Mouse (Mus musculus): ENCODE measurements around the gene Inip.

Gene Inip

DNA sequence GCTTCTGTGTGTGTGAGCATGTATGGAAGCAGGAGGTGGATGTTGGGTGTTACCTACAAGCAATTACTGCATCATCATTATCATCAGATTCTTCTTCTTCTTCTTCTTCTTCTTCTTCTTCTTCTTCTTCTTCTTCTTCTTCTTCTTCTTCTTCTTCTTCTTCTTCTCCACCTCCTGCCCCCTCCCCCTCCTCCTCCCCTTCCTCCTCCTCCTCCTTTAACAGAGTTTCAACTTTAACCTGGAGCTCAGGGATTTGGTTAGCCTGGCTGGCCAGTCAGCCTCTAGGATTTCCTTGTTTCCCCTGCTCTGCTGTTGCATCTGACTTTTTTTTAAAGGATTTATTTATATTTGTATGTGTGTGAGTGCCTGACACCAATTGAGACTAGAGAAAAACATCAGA, at the start of gene Inip:
Gene Inip, minus strand, starts transcription at position 101 of the 400 bp plus-strand sequence.
- no peak for DNase-seq

DNA sequence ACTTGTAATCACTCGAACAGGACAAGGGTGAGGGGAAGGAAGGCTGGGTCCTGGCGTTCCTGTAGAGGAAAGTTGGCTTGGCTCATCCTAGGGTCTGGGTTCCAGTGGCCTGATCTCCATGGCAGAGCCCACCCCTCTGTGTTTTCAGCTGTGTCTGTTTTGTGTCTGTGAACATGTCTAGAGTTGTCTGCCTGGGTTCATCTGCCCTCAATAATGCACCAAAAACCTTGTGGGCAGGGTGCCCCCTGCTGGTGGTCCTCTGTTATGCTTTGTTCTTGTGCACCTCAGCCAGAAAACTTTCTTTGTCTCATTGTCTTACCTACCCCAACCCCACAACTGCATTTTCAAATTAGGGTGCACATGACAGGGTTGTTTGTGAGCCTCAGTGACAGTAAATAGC, 48.8 kb upstream of the Inip start:
- DNase-seq: peak; percentile 60 to 66

DNA sequence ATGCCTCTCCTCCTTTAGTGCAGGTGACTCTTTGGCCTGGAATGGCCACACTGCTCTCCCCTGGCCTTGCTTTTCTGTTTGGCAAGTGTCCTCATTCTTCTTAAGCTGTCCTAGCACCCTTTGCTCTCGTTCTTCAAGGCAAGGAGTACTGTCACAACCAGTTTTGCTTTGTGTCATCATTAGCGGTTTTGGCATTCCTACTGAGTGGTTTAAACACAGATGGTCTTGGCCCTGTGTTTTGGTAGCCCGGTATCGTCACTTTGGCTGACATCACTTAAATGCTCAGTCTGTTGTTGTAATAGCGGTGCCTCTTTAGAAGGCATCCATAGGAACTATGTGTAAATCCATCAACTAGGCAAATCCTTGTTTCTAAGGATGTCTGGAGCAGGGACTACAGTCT, 46.1 kb upstream of the Inip start:
- no peak for DNase-seq

DNA sequence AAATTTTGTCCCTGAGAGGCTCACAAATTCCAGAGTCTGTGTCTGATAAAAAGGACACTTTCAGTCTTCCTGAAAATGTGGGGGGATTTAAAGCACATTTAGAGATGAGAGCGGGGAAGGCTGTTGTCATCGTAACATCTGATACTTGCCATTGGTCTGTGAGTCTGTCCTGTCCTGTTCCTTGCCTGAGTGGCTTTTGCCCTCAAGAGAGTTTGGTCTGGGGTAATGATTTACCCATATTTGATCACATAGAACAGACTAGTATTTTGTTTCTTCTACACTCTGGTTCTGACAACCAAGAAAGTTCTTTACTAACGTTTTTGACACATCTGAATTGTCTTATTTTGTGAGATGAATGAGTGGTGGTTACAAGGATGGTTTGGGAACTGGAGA, 43.9 kb upstream of the Inip start:
- DNase-seq: no peak

DNA sequence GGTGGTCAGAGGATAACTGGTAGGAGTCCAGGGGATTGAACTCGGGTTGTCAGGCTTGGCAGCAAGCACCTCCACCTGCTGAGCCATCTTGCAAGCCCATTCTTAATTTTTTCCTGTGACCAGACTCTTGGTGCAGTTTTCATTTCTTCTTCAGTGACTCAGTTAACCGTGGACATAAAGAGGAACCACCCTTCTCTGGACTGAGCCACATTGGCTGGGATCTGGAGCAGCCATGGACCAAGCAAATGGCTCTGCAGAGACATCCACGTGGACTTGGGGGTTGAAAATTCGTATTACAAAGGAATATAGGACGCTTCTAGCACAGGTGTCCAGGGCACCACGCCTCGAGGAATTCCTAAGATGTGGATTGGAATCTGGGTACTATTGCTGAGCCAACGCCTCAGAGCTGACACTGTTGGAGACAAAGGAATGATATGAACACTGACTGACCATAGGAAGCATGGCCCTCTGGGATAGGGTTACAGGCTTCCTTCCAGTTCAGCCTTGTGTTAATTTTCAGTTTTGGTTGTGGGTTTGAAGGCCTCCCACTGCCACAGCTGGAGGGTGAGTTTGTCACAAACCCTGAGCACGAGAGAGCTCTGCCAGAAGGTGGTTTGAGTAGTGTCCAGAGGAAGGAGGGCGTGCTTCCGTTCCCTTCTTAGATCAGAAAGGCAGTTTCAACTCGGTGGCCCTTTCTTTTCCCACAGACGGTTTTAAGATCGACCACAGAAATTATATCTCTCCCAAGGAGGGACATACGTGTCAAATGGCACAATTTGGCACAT, 43.3 kb upstream of the Inip start:
- no peak for DNase-seq

DNA sequence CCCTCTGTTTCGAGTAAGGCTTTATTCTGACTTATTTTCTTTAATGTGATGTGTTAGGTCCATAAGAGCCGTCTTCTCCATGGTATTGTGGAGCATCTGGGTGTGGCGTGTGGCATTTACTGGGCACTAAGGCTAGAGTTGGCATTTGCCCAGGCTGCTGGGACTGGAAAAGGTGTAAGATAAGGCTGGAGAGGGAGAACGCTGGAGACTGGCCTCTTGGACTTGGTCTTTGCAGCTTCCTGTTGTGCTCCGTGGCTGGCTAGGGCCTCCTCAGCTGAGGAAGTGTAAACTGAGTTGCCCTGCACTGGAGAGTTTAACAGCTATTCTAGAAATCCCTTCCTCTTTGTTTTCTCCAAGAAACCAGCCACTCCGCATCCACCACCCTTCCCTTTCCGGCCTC, 36.3 kb upstream of the Inip start:
- no peak for DNase-seq

DNA sequence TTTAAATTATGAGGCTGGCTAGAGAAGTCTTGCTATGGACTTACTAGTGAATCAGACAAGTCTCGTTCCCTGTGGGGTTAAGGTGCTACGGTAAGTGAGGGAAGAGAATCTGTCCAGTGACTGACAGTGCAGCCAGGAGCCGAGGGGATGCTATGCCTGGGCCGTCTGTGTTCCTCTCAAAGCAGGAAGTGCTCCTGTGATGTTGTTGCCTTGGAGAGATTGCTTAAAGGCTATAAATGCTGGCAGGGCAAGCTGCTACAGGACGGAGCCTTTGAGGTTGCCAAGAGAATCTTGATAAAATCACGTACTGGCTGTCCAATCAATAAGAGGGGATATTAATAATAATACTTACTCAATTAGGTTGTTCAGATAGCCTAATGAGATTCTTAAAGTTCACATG, 31.4 kb upstream of the Inip start:
- DNase-seq: no peak

DNA sequence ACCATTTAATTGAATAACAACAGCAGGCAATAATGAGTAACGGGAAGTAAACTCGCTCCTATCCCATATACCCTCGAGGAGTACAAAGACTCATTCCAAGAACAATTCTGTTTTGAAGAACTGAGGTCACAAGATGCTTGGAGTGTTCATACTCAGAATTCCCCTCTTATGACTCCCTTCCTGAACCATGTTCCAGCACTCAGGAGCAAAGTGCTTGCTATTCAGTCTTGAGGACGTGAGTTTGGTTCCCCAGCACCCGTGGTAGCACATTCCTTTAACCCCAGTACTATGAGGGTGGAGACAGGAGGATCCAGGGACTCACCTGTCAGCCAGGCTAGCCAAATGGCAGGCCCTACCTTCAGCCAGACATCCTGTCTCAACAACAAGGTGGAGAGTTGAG, 29.6 kb upstream of the Inip start:
- DNase-seq: no peak

DNA sequence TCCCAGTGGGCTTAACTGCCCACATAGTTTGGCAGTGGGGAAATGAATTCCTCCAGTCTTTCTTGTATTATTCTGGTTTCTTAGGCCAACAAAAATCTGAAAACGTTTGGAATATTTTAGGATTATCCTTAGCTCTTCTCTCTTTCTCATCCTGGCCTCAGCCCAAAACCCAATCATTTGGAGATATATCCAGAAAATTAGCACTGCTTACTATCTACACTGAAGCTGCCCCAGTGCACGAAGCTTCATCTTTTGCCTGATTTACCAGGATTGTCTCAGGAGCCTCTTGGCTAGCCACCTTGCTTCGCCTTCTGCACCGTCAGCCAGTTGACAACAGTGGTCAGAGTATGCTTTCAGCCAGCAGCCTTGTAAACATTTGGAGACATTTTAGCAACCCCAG, 27.7 kb upstream of the Inip start:
- no peak for DNase-seq

DNA sequence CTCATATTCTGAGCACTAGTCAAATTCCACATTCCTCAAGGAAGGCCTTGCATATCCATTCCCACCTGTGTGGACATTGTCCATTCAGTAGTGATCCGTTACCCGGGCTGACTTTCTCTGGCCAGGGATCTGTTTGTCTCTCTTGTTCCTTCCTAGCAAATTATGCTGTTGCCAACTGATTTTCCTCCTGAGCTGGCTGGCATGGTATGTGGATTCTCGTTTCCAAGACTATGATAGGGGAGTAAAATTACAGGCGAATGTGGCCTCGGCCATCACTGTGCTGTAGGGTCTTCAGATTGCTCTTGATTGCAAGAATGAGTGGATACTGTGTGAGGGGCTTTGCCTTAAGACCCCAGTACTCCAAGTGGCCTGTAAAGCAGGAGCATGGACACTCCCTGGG, 25.0 kb upstream of the Inip start:
- no peak for DNase-seq

DNA sequence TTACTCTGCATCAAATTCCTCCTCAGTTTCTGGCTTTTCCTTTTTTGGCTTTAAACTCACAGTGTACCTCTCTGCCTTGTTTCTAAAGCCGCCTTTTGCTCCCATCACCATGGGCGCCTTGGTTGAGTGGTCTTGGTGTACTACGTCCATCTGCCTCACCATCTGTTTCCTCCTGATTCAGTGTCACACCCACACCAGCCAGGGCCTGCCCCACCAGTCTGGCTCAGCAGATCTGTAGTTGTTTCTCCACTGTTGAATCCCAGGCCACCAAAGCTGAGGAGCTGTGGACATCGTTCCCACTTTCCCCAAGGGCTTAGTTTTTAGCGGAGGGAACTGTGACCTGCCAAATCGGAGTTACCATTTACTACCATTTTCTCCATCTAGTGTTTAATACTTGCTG, 24.2 kb upstream of the Inip start:
- no peak for DNase-seq

DNA sequence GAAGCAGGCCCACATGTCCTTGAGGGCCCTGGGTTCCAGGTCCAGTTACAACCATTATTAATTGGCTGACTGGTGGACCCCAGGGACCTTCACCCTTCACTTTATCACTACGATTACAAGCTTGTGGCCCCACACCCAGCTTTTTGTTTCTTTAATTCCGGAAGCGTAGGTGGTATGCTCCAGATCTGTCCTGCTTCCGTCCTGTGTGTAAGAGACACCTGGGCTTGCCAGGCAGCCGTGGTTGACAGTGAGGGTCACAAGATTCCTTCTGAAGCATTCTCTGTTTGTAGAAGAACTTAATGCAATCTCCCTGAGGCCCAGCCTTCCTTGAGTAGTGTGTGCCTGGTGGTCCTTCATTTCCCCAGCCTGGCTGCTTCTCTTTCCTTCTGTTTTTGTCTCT, 23.5 kb upstream of the Inip start:
- DNase-seq: peak; percentile 23 to 50

DNA sequence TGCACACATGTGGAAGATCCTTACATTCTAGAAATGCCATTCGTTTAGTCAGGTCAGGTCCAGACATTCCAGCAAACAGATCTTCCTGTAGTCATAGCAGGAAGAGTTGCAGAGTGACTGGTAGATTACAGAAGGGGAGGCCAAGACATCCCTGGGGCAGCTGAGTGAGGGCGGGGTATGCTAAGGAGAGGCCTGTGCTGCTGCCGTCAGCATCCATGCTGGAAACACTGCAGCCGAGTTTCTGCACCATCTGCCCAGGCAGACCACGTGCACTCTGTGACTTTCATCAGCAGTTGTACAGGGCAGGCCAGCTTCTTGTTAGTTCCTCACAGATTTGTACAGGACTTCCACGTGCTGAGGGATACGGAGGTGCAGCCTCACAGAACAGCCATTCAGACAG, 22.1 kb upstream of the Inip start:
- no peak for DNase-seq

DNA sequence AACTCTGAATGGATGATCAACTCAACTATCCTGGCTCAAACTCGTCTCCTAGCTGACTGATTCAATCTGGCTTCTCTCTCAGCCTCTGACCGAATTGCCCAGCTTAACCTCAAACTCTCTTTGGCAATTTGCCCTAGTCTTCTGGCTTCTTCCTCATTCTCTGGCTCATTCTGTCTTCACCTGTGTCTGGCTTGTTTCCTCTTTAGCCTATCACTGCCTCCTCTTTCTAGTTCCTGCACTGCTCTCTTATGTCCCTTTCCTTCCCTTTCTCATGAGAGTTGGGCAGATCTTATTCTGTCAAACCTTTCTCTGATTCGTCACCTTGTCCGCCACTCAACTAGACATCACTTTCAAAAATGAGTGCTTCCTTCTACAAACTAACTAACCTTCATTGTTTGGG, 20.7 kb upstream of the Inip start:
- no peak for DNase-seq

DNA sequence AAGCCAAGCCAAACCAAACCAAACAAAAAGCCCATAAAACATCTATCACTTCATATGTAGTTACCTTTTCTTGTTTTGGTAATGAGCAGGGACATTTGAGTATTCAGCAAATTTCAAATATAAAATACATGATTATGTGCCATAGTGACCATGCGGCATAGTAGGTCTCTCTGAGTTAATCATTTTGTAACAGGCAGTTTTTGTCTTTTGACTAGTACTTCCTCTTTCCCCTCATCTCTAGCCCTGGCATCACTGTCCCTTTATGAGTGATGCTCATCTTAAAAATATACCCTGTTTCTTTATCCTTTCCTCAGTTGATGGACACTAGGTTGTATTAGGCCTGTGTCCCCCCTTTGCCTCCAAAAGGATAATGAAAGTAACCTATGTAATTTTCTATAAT, 20.1 kb upstream of the Inip start:
- no peak for DNase-seq

DNA sequence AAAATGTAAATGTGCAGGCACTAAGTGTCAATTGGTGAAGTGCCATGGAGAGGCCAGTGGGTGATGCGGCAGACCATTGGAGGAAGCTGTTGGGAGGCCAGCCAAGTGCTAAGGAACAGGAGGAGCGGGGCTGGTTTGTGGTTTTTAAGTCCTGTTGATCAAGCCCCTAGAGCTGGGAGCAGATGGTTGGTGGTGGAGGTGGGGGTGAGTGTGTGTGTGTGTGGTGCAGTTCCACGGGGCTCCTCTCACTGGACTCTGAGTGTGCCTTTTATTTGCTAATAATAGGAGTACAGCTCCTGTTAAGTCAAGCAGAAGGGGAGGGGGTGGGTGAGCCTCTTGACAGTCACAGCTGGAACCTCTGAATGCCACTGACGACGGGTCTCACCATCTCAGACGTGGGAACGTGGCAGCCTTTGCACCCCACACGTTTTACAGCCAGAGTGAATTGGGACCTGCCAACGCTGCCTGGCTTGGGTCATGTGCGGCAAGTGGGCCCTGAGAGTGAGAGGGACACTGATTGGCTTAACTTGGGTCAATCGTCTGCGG, 18.2 kb upstream of the Inip start:
- DNase-seq: no peak

DNA sequence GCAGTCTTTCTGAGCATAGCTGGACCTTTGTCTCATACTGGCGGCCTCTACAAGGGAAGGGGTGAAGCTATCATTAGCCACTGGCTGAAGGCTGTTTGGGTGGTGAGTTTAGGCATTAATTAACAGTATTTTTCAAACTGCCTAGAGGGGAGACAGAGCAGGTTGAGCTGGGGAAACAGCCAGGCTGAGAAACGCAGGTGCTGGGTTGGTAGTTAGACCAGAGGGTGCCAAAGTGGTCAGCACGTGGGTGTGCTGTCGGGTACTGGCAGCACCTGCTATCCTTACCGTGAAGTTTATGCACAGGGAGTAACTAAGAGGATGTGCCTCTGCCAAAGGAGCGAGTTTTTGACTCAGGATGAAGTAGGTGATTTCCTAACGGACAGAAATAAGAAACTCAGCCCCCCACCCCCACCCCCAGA, 17.7 kb upstream of the Inip start:
- DNase-seq: no peak

DNA sequence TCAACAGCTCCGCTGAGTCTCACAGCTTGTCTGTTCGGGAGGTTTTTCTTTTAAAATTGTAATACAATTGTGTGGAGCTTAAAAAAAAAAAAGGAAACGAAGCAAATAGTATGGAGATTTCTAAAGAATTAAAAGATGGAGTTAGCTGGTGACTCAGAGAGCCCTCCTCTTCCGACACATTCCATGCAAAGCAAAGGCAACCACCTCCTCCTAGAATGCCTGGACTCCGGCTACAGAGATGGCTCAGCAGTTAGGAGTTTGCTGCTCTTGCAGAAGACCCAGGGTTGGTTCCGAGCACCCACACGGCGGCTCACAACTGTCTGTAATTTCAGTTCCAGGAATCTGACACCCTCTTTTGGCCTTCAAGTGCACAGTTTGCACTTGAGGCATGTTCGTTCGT, 17.1 kb upstream of the Inip start:
- DNase-seq: no peak

DNA sequence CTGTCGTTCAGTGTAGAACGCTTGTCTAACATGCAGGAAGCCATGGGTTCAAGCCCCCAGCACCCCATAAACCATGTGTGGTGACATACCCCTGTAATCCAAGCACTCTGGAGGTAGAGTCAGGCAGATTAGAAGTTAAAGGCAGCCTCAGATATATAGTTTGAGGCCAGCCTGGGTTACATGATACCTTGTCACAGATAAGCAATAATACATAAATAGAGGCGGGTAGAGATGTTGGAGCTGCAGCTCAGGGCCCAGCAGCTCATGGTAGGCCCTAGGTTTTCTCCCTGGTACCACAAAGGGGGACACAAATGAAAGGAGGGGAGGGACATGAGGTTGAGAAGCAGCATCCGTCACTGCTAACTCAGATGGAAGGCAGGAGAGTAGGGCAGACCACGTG, 16.4 kb upstream of the Inip start:
- no peak for DNase-seq

DNA sequence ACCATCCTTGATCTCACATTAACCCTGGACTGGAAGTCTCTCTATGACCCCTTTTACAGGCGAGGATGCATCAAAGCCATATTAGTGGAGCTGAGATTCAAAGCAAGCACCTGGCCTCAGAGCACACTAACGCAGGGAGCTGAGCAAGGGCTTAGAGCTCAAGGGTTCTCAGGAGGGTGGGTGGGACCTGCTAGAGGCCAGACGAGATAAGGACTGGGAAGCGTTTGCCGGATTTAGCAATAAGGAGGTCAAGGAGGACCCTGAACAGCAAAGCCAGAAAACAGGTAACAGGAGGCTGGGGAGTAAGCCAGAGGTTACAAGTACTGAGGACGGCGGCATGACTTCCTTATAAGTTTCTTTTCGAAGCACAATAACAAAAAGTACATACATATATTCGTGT, 15.1 kb upstream of the Inip start:
- DNase-seq: no peak

DNA sequence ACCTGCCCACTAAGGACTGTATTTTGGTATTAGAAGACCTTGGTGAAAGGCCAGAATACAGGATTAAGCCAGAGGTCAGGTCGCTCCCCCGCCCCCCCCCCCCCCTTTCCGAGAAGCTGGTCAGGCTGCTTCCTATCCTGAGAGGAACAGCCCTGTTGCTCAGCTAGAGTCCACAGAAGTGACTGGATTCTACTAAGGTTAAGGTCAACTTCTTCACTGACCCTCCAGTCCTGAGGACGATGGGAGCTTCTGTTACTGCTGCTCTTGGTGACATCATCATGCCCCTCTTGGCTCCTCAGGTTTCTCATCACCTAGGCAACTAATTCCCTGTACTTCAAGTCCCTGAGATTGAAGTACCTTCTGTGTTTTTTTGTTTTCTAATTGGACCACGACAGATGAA, 14.6 kb upstream of the Inip start:
- DNase-seq: no peak

DNA sequence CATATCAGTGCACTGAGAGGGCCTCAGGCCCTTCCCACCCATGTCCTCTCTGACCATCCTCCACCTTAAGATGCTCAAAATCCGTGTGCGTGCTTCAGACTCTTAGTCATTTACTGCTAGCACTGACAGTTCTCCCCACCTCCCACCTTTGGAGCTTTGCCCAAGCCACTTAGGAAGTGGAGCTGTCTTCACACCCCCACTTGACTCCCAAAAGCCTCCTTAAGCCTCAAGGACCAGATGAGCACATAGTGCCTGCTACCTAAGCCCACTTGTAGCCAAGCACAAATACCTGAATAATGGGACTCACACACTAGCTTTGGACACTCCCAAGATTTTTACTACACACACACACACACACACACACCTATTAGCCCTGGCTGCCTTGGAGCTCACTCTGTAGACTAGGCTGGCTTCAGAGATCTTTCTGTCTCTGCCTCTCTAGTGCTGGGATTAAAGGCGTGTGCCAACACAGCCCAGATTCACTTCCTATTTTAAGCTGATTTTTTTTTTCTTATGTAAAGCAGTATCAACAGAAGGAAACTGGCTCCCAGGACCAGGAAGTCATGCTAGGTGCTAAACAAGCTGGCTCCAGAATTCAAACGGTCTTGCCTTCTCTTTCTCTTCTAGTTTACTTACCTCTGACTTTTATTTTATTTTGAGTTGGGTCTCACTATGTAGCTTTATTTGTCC, 13.9 kb upstream of the Inip start:
- no peak for DNase-seq

DNA sequence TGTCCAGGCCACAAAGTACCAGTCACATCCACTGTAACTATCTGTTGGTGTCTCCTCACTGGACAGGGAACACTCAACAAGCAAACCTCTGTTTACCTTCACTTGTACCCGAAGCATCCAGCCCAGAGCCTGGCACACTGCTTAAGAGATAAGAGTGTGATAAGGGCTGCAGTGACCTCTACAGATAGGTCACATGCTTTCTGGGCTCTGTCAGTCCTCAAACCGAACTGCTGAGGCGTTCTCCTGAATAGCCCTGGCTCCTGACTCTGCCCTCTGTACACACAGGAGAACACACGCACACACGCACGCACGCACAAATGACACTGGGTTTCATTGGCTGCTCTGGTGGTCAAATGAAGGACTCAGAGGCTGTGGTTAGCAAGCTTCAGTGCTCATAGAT, 12.7 kb upstream of the Inip start:
- no peak for DNase-seq

DNA sequence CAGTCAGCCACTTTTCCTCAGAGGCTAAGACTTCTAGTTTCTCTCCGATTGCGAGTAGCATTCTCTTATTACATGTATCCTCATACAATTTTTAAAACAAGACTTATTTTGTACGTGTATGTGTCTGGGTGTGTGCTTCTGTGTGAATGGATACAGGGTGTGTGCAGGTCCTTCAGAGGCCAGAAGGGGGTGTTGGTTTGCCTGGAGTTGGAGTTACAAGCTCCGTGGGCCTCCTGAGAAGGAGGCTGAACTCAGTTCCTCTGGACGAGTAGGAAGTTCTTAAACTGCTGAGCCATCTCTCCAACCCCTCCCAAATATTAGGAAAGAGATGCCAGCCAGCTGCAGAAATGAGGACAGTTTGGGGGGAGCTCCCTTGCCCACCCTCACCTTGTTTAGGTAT, 7.0 kb upstream of the Inip start:
- DNase-seq: no peak

DNA sequence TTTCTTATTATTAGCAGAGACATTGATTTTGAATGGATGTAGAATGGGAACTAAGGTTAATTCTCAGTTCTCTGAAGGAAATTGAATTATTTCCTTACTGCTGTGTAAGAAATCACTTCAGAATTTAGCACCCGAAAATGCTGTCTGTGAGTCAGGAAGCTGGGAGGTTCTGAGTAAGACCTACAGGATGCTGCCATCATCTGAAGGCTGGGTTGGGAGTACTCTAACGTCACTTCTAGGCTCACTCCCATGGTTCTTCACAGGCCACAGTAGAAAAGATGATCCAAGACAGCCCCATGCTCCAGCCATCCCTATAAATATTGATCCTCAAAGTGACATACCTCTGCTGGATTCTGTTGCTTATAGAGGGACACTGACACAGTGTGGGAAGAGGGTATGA, 6.1 kb upstream of the Inip start:
- no peak for DNase-seq
